8 mouse cellular contexts compared by ENCODE assay signal in genomic region chr9:95954585-95955461, GRCm38 (mm10). TPM values are rescaled to one million over a fixed set of nuclear protein-coding genes. Genes with fewer than 3 reads are reported as not detected.
DNase-seq lines count a peak whose midpoint lies in the region; ATAC-seq lines count a peak whose summit lies in the region.

Xrn1 (plus strand) TSS chr9:95954760.

- H3K4me1 ChIP-seq in megakaryocyte, embryonic 14.5 days = peaks cover 45% of the 10 kb centered on the region

- H3K36me3 ChIP-seq in megakaryocyte, embryonic 14.5 days (replicated peaks; ENCODE audit: low read length) = peaks cover 33% of the 10 kb centered on the region

- H3K4me3 ChIP-seq in megakaryocyte, embryonic 14.5 days (replicated peaks) = peak within 1 kb of the TSS; percentile 98

- peak; percentile 98 for DNase-seq in ZHBTc4 (ENCODE audit: low read depth, low spot score)
- peak; percentile 89 for DNase-seq in gastrocnemius, adult 8-10 months (ENCODE audit: low spot score in 2 of 2)
- DNase-seq in hindlimb bud, embryonic 11.5 days (ENCODE audit: extremely low spot score, low read depth, low spot score) = peak; percentile 68
- peak; percentile 81 to 84 for DNase-seq in left cerebral cortex, adult 8-10 months (ENCODE audit: low spot score in 2 of 2)
- DNase-seq in right cerebral cortex, postnatal 10 days (ENCODE audit: low spot score in 2 of 2) = peak; percentile 94
- peak; percentile 87 for DNase-seq in urinary bladder, postnatal 25 days (ENCODE audit: low spot score)

- H3K9me3 ChIP-seq in megakaryocyte, embryonic 14.5 days = no peaks in the 10 kb centered on the region

- peak; percentile 99 for ATAC-seq in common myeloid progenitor, adult 5-6 weeks (replicated peaks; ENCODE audit: low read depth, poor library complexity, severe bottlenecking)

- H3K27me3 ChIP-seq in megakaryocyte, embryonic 14.5 days (replicated peaks) = no peaks in the 10 kb centered on the region

RNA-seq across cellular contexts. Expression of gene Xrn1, which starts in this region (rescaled TPM):
- total RNA-seq in common myeloid progenitor, adult 5-6 weeks (2017) = 37.0 and 42.8 TPM in 2 replicates
- total RNA-seq in gastrocnemius, adult 8-10 months (2022) = 10 to 100 TPM in 3 of 4 experiments, 1 to 10 TPM in 1; 8.4 to 13.6 (median 11.3) TPM
- 10 to 100 TPM; 24.3 to 29.1 (median 26.8) TPM for total RNA-seq in left cerebral cortex, adult 8-10 months (2022)
- polyA plus RNA-seq in megakaryocyte, embryonic 14.5 days (2012; ENCODE audit: insufficient read depth, low replicate concordance) = 0.35 and 1.4 TPM in 2 replicates

Comparison
In these comparisons a context has a peak if more than half of its experiments do, and no peak if none do; other contexts are left out.
1. Peak in every context shown above with its lines: DNase-seq, ATAC-seq and H3K4me3 ChIP-seq.